Mouse (Mus musculus): Measurements from ENCODE around the gene Olfr625-ps1.
"Not testable (repeated sequence)": the region's sequence is repeated elsewhere in the genome, so short reads cannot be mapped to it uniquely, and the experiment has no call there.

Gene Olfr625-ps1

DNA sequence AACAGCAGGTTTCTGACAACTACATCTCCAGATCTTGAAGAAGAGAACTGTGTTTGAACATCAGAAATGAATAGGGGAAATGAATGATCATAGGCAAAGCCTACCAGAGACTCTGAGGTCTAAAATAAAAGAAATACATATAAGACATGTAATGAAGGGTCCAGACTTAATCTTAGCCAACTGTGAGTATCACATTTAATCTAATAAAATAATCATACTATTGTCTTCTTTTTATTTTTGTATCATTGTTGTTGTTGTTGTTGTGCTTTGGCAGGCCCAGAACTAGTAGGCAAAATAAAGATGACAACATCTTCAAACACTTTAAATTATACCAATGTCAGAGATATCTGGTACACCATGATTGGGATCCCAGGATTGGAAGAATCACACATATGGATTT, at the start of gene Olfr625-ps1:
Gene Olfr625-ps1 (plus strand): TSS at position 301 of the 400 bp plus-strand sequence.
- DNase-seq (ENCODE audit: low spot score) = no peak

DNA sequence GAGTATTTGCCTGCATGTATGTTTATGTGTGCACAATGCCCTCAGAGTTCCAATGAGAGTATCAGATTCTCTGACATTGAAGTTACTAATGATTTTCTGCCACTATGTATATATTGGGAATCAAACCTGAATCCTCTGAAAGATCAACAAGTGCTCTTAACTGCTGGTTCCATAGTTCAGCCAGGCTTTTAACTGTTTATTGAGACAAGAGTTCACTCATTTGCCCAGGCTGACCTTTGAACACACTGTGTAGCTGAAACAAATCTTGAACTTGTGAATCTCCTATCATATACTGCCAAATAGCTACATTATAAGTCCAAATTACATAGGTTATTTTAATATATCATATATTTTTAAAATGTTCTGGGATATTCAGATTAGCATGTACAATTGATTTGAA, 45.7 kb upstream of the Olfr625-ps1 start:
- DNase-seq (ENCODE audit: low spot score) = no peak

- DNase-seq (ENCODE audit: low spot score) = no peak
Measured at GRCm38 (mm10) chr7:103642602-103643001, 39.9 kb upstream of the Olfr625-ps1 start, which contains the start of gene Olfr622. TSS of gene Olfr622 (minus strand) at chr7:103642702.

DNA sequence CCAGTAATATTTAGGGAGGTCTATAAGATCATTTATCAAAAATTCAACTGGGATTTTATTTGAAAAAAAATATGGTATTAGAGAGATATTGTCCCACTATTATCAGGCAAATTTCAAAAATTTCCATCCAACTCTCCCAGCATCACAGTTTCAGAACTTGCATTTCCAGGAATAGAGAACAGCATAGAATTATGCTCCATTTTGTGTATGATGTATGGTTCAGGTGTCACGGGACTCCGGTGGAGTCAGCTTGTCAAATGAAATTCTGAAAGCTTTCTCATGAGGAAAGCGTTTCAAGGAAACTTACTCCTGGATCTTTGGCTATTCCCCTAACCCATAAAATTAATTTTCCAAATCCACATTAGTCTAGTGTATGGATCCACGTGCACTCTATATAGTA, 38.5 kb upstream of the Olfr625-ps1 start:
- no peak for DNase-seq (ENCODE audit: low spot score)

GRCm38 (mm10) chr7:103663598-103663997, 18.9 kb upstream of the Olfr625-ps1 start, which contains the start of gene Olfr623:
TSS of gene Olfr623 (minus strand) at chr7:103663698.
- DNase-seq (ENCODE audit: low spot score) = no peak

- DNase-seq (ENCODE audit: low spot score) = no peak
Measured at GRCm38 (mm10) chr7:103671091-103671490, 11.4 kb upstream of the Olfr625-ps1 start, which contains the start of gene Olfr624. TSS of gene Olfr624 (minus strand) at chr7:103671191.

- DNase-seq (ENCODE audit: low spot score) = no peak
Measured at GRCm38 (mm10) chr7:103699469-103699868, 16.9 kb downstream of the Olfr625-ps1 start.

GRCm38 (mm10) chr7:103712024-103712423, 29.5 kb downstream of the Olfr625-ps1 start:
- no peak for DNase-seq (ENCODE audit: low spot score)

DNA sequence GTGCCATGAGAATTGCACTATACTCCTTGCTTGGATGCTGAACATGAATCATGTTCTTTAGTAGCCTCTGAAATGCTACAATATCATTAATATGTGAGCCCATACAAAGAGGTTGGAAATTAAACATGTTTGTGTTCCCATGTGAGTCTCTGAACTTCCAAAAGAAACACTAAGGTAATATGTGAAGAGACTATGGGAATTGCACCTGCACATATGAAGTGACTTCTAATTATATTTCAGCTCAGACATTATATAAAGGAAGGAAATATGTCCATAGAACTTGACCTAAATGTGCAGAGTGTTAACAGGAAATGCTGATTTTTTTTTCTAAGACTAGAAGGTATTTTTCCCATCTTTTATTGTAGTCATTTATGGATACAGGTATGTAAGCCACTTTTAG, 31.9 kb downstream of the Olfr625-ps1 start, which contains the start of gene Olfr243:
Gene Olfr243 (plus strand): TSS at position 301 of the 400 bp plus-strand sequence.
- no peak for DNase-seq (ENCODE audit: low spot score)

DNA sequence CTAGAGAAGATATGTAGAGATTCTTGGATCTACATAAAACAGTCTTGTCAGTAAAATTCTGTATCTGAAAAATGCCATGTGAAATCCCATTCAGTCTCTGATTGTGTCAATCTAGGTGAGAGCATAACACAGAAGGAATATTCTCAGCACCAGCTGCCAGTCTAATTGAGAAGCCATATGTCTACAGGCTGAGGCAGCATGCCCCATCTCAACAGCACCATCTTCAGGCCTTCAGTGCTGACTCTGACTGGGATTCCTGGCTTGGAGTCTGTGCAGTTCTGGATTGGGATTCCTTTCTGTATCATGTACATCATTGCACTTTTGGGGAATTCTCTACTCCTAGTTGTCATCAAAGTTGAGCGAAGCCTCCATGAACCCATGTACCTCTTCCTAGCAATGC, 33.9 kb downstream of the Olfr625-ps1 start:
- DNase-seq (ENCODE audit: low spot score) = not testable (repeated sequence)

GRCm38 (mm10) chr7:103730074-103730473, 47.6 kb downstream of the Olfr625-ps1 start, which contains the start of gene Olfr628:
TSS of gene Olfr628 (plus strand) at chr7:103730374.
- no peak for DNase-seq (ENCODE audit: low spot score)
